Mouse (Mus musculus) lung, postnatal 0 days (tissue): ENCODE results near the gene Olfr102. TPM values are rescaled to one million over a fixed set of nuclear protein-coding genes. Genes with fewer than 3 reads are reported as not detected.

Source experiments
- ATAC-seq: fragments of 200-750 bp; cut with Nextera tagmentation; 2 replicates; pipeline ENCODE4 v1.8.0; 2017; ENCODE audit warnings: moderate library complexity
- DNase-seq: peaks from one replicate; pipeline ENCODE4 v3.0.0-alpha.2; 2016; ENCODE audit warnings: low spot score
- H3K27ac ChIP-seq: fragments of 300-500 bp; sonication (generic); 2 replicates; pipeline ENCODE4 v1.5.1; 2014; ENCODE audit warnings: antibody characterized with exemption, mild to moderate bottlenecking, low read length, mixed read lengths
- H3K27me3 ChIP-seq: fragments of 300-500 bp; sonication (generic); replicated peaks from 2 replicates; pipeline ENCODE4 v1.6.1; 2014; ENCODE audit warnings: low read length, mixed read lengths; ENCODE audit not compliant: insufficient read depth
- H3K36me3 ChIP-seq: fragments of 300-500 bp; sonication (generic); 2 replicates; pipeline ENCODE4 v1.6.1; 2014; ENCODE audit warnings: low read length, mixed read lengths; ENCODE audit not compliant: insufficient read depth
- H3K4me1 ChIP-seq: fragments of 300-500 bp; sonication (generic); 2 replicates; pipeline ENCODE4 v1.6.1; 2014; ENCODE audit warnings: antibody characterized with exemption, low read depth, low read length, mixed read lengths; ENCODE audit not compliant: insufficient read depth
- H3K4me2 ChIP-seq: fragments of 300-500 bp; sonication (generic); replicated peaks from 2 replicates; pipeline ENCODE4 v1.6.1; 2014; ENCODE audit warnings: low read depth, mild to moderate bottlenecking, low read length, moderate library complexity, mixed read lengths
- H3K4me3 ChIP-seq: fragments of 300-500 bp; sonication (generic); 2 replicates; pipeline ENCODE4 v1.5.1; 2014; ENCODE audit warnings: low read depth, low read length
- H3K9ac ChIP-seq: fragments of 300-500 bp; sonication (generic); replicated peaks from 2 replicates; pipeline ENCODE4 v1.6.1; 2014; ENCODE audit warnings: low read depth, mild to moderate bottlenecking
- H3K9me3 ChIP-seq: fragments of 300-500 bp; sonication (generic); 2 replicates; pipeline ENCODE4 v1.6.1; 2016; ENCODE audit warnings: low read length, mixed read lengths
- CTCF ChIP-seq: IDR thresholded peaks from 2 replicates; pipeline ENCODE4 v1.5.1; 2016; ENCODE audit warnings: antibody characterized with exemption, mild to moderate bottlenecking
- EP300 ChIP-seq: IDR thresholded peaks from 2 replicates; pipeline ENCODE4 v1.6.1; 2016; ENCODE audit warnings: antibody characterized with exemption, mild to moderate bottlenecking, control low read depth
- WGBS: fragments of 180-500 bp; shearing (Covaris S2); extraction: QIAGEN DNeasy Blood & Tissue Kit; methylation state at CpG from one replicate; pipeline ENCODE4 v1.1.7; 2014; 5-methylcytosine and 5-hydroxymethylcytosine counted together
- polyA plus RNA-seq: library from polyadenylated mRNA; unstranded; fragments of >200 nt; fragmentation: Nextera tagmentation; extraction: Ambion mirVana; gene quantifications from 2 replicates; pipeline ENCODE4 v1.2.1, GENCODE M21; 2015

Gene Olfr102
- polyA plus RNA-seq, result not detected in 2 replicates

DNA sequence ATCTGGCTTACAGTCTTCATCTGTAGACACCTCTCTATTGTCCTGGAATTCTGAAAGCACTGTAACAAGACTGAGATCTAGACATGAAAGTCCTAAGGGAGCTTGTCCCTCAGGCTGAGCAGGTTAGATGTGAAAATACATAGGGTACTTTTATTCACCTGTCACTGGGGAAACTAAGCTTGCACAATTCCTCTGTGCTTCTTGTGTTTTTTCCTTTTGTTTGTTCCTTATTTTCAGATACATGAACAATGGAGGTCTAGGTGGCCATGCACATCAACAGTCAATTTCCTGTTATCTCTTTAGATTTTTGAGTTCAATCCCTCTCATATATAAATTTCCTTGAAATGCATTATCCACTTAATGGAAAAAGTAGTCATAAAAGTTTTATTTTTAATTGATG is at the start of gene Olfr102:
Olfr102 (minus strand) TSS at position 101 of the 400 bp plus-strand sequence.
- no peaks in the 10 kb centered on the region for H3K9me3 ChIP-seq
- DNase-seq, result no peak
- H3K9ac ChIP-seq, result no peak within 1 kb of the TSS
- H3K4me3 ChIP-seq, result no peak within 1 kb of the TSS
- no peak within 1 kb of the TSS for H3K4me2 ChIP-seq
- H3K36me3 ChIP-seq, result no peaks in the 10 kb centered on the region
- no peak for ATAC-seq
- no peak within 1 kb of the TSS for H3K27ac ChIP-seq
- TF ChIP-seq CTCF (no peak), EP300 (no peak)
- no peaks in the 10 kb centered on the region for H3K27me3 ChIP-seq
- H3K4me1 ChIP-seq, result no peaks in the 10 kb centered on the region

GRCm38 (mm10) chr17:37359282-37359681 is 42.4 kb upstream of the Olfr102 start, which contains the start of gene Olfr104-ps:
Olfr104-ps (plus strand) TSS chr17:37359582.
- H3K9me3 ChIP-seq, result no peaks in the 10 kb centered on the region

DNA sequence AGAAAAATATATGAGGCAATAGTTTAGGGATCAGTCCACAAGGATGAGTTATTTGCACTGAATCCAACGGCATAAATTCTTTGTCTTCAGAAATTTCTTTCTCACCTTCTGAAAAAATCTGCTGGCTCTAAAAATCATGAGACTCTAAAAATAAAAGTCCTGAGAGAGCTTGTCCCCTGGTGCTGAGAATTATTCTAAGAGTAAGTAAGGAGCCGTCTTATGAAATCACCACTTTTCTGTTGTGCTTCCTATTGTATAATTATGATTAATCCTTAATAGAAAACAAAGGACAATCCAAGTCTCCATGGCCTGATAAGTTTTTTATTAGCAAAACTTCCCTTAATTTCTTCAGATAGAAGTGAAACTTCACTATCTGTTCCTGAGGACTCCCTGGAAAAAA is 22.7 kb upstream of the Olfr102 start, which contains the start of gene Olfr103:
Olfr103 (minus strand) TSS at position 101 of the 400 bp plus-strand sequence.
- no peaks in the 10 kb centered on the region for H3K9me3 ChIP-seq
- H3K4me3 ChIP-seq, result no peak within 1 kb of the TSS
- DNase-seq, result no peak
- 83% methylated on average over 2 of the region's 2 CpGs for WGBS
- no peak within 1 kb of the TSS for H3K4me2 ChIP-seq
- H3K9ac ChIP-seq, result no peak within 1 kb of the TSS
- no peaks in the 10 kb centered on the region for H3K27me3 ChIP-seq
- no peak within 1 kb of the TSS for H3K27ac ChIP-seq
- no peak for ATAC-seq
- no peak for TF ChIP-seq EP300
- no peak for TF ChIP-seq CTCF
- no peaks in the 10 kb centered on the region for H3K4me1 ChIP-seq
- no peaks in the 10 kb centered on the region for H3K36me3 ChIP-seq

More at GRCm38 (mm10) chr17:37359282-37359681, 42.4 kb upstream of the Olfr102 start, which contains the start of gene Olfr104-ps:
- H3K4me2 ChIP-seq, result no peak within 1 kb of the TSS
- H3K4me1 ChIP-seq, result no peaks in the 10 kb centered on the region
- TF ChIP-seq CTCF (no peak), EP300 (no peak)
- no peaks in the 10 kb centered on the region for H3K36me3 ChIP-seq
- no peak within 1 kb of the TSS for H3K4me3 ChIP-seq
- ATAC-seq (no peak), DNase-seq (no peak)
- no peaks in the 10 kb centered on the region for H3K27me3 ChIP-seq
- H3K9ac ChIP-seq, result no peak within 1 kb of the TSS
- H3K27ac ChIP-seq, result no peak within 1 kb of the TSS

DNA sequence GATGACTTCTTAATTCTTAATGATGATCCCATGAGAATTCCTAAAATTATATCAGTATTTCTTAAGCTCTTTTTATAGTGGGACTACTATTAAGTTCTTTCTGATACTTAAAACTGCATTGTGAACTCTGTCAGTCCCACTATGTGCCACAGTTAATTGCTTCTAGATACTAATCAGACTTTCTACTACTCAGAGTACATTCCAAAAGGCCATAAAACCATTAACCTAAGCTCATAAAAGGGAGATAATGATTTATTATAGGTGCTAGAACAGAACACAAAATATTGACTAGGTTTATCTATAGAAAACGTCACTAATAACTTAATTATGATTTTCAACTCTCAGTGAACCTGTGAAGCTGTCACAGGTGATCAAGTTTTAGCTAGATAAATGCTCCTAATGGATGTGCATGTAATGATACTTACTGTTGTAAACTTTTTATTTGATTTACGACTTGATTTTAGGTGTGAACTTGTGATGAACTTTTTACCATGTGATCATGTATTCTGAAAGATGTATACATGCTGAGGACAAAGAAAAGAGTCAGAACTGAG is 6.6 kb downstream of the Olfr102 start:
- Histone ChIP-seq H3K4me1 (no peaks in the 10 kb centered on the region), H3K4me3 (no peak overlapping the region), H3K27me3 (no peaks in the 10 kb centered on the region), H3K4me2 (no peak overlapping the region), H3K36me3 (no peaks in the 10 kb centered on the region), H3K27ac (no peak overlapping the region), H3K9me3 (no peaks in the 10 kb centered on the region), H3K9ac (no peak overlapping the region)
- no peak for ATAC-seq
- TF ChIP-seq CTCF, result no peak
- TF ChIP-seq EP300, result no peak
- 35% methylated on average over 2 of the region's 2 CpGs for WGBS
- no peak for DNase-seq

- Histone ChIP-seq H3K27ac (no peak overlapping the region), H3K27me3 (no peaks in the 10 kb centered on the region), H3K9me3 (no peaks in the 10 kb centered on the region), H3K9ac (no peak overlapping the region), H3K4me2 (no peak overlapping the region), H3K36me3 (no peaks in the 10 kb centered on the region), H3K4me3 (no peak overlapping the region), H3K4me1 (no peaks in the 10 kb centered on the region)
- TF ChIP-seq CTCF (no peak), EP300 (no peak)
- ATAC-seq (no peak), DNase-seq (no peak)
- 31% methylated on average over 4 of the region's 4 CpGs for WGBS
These were observed 8.4 kb downstream of the Olfr102 start for GRCm38 (mm10) chr17:37308483-37308882.

DNA sequence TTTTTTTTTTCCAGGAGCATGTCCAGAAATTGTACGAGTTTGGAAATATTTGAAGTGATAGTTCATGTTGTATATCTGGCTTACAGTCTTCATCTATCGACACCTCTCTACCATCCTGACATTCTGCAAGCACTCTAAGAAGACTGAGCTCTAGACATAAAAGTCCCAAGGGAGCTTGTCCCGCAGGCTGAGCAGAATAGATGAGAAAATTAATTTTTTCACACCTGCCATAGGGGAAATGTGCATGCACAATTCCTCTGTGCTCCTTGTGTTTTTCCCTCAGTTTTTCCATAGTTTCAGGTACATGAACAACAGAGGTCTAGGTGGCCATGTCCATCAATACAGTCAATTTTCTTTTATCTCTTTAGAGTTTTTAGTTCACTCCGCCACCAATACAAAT is 12.6 kb downstream of the Olfr102 start, which contains the start of gene Olfr101:
Olfr101 (minus strand) TSS at position 101 of the 400 bp plus-strand sequence.
- Histone ChIP-seq H3K27me3 (no peaks in the 10 kb centered on the region), H3K9ac (no peak within 1 kb of the TSS), H3K36me3 (no peaks in the 10 kb centered on the region), H3K27ac (no peak within 1 kb of the TSS), H3K4me2 (no peak within 1 kb of the TSS), H3K9me3 (no peaks in the 10 kb centered on the region), H3K4me1 (no peaks in the 10 kb centered on the region), H3K4me3 (no peak within 1 kb of the TSS)
- no peak for ATAC-seq
- no peak for DNase-seq
- WGBS, result 68% methylated on average over 4 of the region's 4 CpGs
- TF ChIP-seq CTCF (no peak), EP300 (no peak)

GRCm38 (mm10) chr17:37283360-37283759 is 33.5 kb downstream of the Olfr102 start, which contains the start of gene Olfr99:
Olfr99 (minus strand) TSS chr17:37283460.
- H3K9me3 ChIP-seq, result no peaks in the 10 kb centered on the region
- no peak for TF ChIP-seq CTCF
- TF ChIP-seq EP300, result no peak
- no peak within 1 kb of the TSS for H3K4me3 ChIP-seq
- no peak within 1 kb of the TSS for H3K9ac ChIP-seq
- H3K4me2 ChIP-seq, result no peak within 1 kb of the TSS
- H3K27ac ChIP-seq, result no peak within 1 kb of the TSS
- ATAC-seq, result no peak
- no peaks in the 10 kb centered on the region for H3K27me3 ChIP-seq
- no peaks in the 10 kb centered on the region for H3K4me1 ChIP-seq
- no peak for DNase-seq
- H3K36me3 ChIP-seq, result no peaks in the 10 kb centered on the region
- WGBS, result 72% methylated on average over 1 of the region's 1 CpGs
